8 mouse cellular contexts compared by ENCODE assay signal in the genomic region with DNA sequence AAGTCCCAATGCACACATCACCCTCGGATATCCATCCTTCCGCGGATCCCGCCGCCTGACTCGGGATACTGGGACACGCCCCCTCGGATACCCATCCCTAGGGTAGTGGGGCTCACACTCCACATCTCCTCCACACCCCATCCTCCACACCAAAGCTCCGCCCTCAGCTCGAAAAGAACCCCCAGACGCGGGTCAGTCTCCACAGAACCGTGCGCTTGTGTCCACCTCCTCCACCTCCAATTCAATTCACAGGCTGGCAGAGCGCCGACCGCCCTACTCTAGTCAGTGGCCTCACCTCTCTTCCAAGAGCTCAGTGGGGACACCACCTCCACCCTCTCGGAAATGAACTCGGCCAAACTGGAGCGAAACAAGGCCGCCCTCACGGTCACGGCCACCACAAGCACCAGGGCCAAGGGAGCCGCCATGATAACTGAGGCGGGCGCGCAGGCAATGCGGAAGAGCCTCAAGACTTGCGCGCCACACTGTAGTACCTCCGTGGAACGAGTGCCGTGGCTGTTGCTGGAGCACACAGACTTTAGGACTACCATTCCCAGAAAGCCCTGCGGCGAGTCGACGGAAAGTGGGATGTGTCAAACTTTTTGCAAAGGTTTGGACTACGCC. TPM values are rescaled to one million over a fixed set of nuclear protein-coding genes. Genes with fewer than 3 reads are reported as not detected.
DNase-seq lines count a peak whose midpoint lies in the region; ATAC-seq lines count a peak whose summit lies in the region.

TSS of gene Pigu (minus strand) at position 460 of the 621 bp plus-strand sequence.

- DNase-seq in ES-CJ7 (ENCODE audit: low read depth, low spot score): peak; percentile 97
- DNase-seq in cerebellum, adult 11 months: peak; percentile 89
- peak; percentile 98 for DNase-seq in forebrain, embryonic 14.5 days (ENCODE audit: low spot score)
- peak; percentile 87 to 91 for DNase-seq in heart, postnatal 14 days
- peak; percentile 94 for DNase-seq in layer of hippocampus, adult 11-12 months (ENCODE audit: low spot score)
- peak; percentile 96 to 97 for DNase-seq in lung, adult 18-20 months
- peak; percentile 95 for DNase-seq in testis, postnatal 14 days (ENCODE audit: low spot score)

- H3K4me2 ChIP-seq in forebrain, embryonic 14.5 days (ENCODE audit: low read length): peak within 1 kb of the TSS; percentile 78
- H3K4me2 ChIP-seq in neural tube, embryonic 15.5 days: peak within 1 kb of the TSS; percentile 80

- H3K4me3 ChIP-seq in forebrain, embryonic 14.5 days (ENCODE audit: low read depth, low read length): peak within 1 kb of the TSS; percentile 89
- H3K4me3 ChIP-seq in neural tube, embryonic 15.5 days (replicated peaks): peak within 1 kb of the TSS; percentile 87

- no peaks in the 10 kb centered on the region for H3K9me3 ChIP-seq in forebrain, embryonic 14.5 days (replicated peaks; ENCODE audit: control insufficient read depth, low read length)
- no peaks in the 10 kb centered on the region for H3K9me3 ChIP-seq in neural tube, embryonic 15.5 days (replicated peaks)

- ATAC-seq in forebrain, embryonic 14.5 days: peak; percentile 100
- ATAC-seq in neural tube, embryonic 15.5 days (ENCODE audit: low FRiP score): peak; percentile 99

- H3K27me3 ChIP-seq in forebrain, embryonic 14.5 days (replicated peaks; ENCODE audit: control insufficient read depth, insufficient read depth, low read length): no peaks in the 10 kb centered on the region
- no peaks in the 10 kb centered on the region for H3K27me3 ChIP-seq in neural tube, embryonic 15.5 days (replicated peaks)

- intact Hi-C loops in heart, postnatal 14 days (cut with DNase I): loop anchor here (2.0 kb wide), 1 partner anchor 26 kb away; no protein-coding TSS in a partner anchor

- peaks cover 7% of the 10 kb centered on the region; the same call in 1 of the 2 replicates for H3K4me1 ChIP-seq in forebrain, embryonic 14.5 days (ENCODE audit: control insufficient read depth, insufficient read depth, low read length)
- peaks cover 22% of the 10 kb centered on the region for H3K4me1 ChIP-seq in neural tube, embryonic 15.5 days

- peak within 1 kb of the TSS; percentile 72 for H3K27ac ChIP-seq in forebrain, embryonic 14.5 days (ENCODE audit: low read depth, low read length)
- peak within 1 kb of the TSS; percentile 88 for H3K27ac ChIP-seq in neural tube, embryonic 15.5 days (replicated peaks)

- no peaks in the 10 kb centered on the region for H3K36me3 ChIP-seq in forebrain, embryonic 14.5 days (ENCODE audit: control insufficient read depth, insufficient read depth, low read length)
- no peaks in the 10 kb centered on the region for H3K36me3 ChIP-seq in neural tube, embryonic 15.5 days

- under 1% methylated on average over 38 of the region's 38 CpGs for WGBS in forebrain, embryonic 14.5 days
- under 1% methylated on average over 38 of the region's 38 CpGs for WGBS in neural tube, embryonic 15.5 days

- H3K9ac ChIP-seq in forebrain, embryonic 14.5 days (ENCODE audit: low read length): peak within 1 kb of the TSS; percentile 87
- peak within 1 kb of the TSS; percentile 76 for H3K9ac ChIP-seq in neural tube, embryonic 15.5 days (replicated peaks)

RNA-seq across cellular contexts. Expression of gene Pigu, which starts in this region (rescaled TPM):
- 63.6 and 70.8 TPM in 2 replicates for polyA plus RNA-seq in forebrain, embryonic 14.5 days (2014; fragmentation: Nextera tagmentation; extraction: Ambion mirVana)
- total RNA-seq in heart, postnatal 14 days (2021): 10 to 100 TPM; 29.6 TPM
- polyA plus RNA-seq in neural tube, embryonic 15.5 days (2015; fragmentation: Nextera tagmentation; extraction: Ambion mirVana): 57.0 and 57.4 TPM in 2 replicates

Comparison
In these comparisons a context has a peak if more than half of its experiments do, and no peak if none do; other contexts are left out.
1. Peak in every context shown above with its lines: DNase-seq, ATAC-seq, H3K4me3 ChIP-seq and H3K27ac ChIP-seq.